Mouse (Mus musculus) midbrain, embryonic 10.5 days (tissue): ENCODE measurements around the gene Tor1aip2. TPM values are rescaled to one million over a fixed set of nuclear protein-coding genes. Genes with fewer than 3 reads are reported as not detected.
A peak's percentile ranks its signal among the peaks of the same experiment; 100 is the strongest.
"Not testable (repeated sequence)": the region's sequence is repeated elsewhere in the genome, so short reads cannot be mapped to it uniquely, and the experiment has no call there.

Experiments
- DNase-seq: peaks from one replicate; pipeline ENCODE4 v3.0.0-alpha.2; 2017; ENCODE audit warnings: low spot score
- H3K27ac ChIP-seq: fragments of 300-500 bp; sonication (generic); replicated peaks from 2 replicates; pipeline ENCODE4 v1.5.1; 2016; ENCODE audit warnings: mild to moderate bottlenecking
- H3K27me3 ChIP-seq: fragments of 300-500 bp; sonication (generic); 2 replicates; pipeline ENCODE4 v1.6.1; 2016; ENCODE audit warnings: low read depth, mild to moderate bottlenecking; ENCODE audit not compliant: poor library complexity, severe bottlenecking
- H3K36me3 ChIP-seq: fragments of 300-500 bp; sonication (generic); 2 replicates; pipeline ENCODE4 v1.6.1; 2016; ENCODE audit warnings: mild to moderate bottlenecking, moderate library complexity
- H3K4me1 ChIP-seq: fragments of 300-500 bp; sonication (generic); 2 replicates; pipeline ENCODE4 v1.6.1; 2016
- H3K4me3 ChIP-seq: fragments of 300-500 bp; sonication (generic); 2 replicates; pipeline ENCODE4 v1.5.1; 2016; ENCODE audit warnings: mild to moderate bottlenecking, moderate library complexity
- H3K9me3 ChIP-seq: fragments of 300-500 bp; sonication (generic); replicated peaks from 2 replicates; pipeline ENCODE4 v1.6.1; 2016; ENCODE audit warnings: mild to moderate bottlenecking
- WGBS: fragments of 180-500 bp; shearing (Covaris S2); methylation state at CpG from one replicate; pipeline ENCODE4 v1.1.7; 2016; 5-methylcytosine and 5-hydroxymethylcytosine counted together
- polyA plus RNA-seq: library from polyadenylated mRNA; unstranded; fragments of >200 nt; fragmentation: Nextera tagmentation; extraction: Ambion mirVana; gene quantifications from 2 replicates; pipeline ENCODE4 v1.2.1, GENCODE M21; 2016

Gene Tor1aip2
- polyA plus RNA-seq, 1 experiment from 2014 or later = 107 TPM

GRCm38 (mm10) chr1:156024831-156025503 is 10.2 kb upstream of the Tor1aip2 start:
- no peaks in the 10 kb centered on the region for H3K27me3 ChIP-seq
- H3K4me1 ChIP-seq = no peaks in the 10 kb centered on the region
- WGBS = 86% methylated on average over 8 of the region's 8 CpGs
- no peak overlapping the region for H3K27ac ChIP-seq
- no peak for DNase-seq
- H3K4me3 ChIP-seq = no peak overlapping the region
- no peaks in the 10 kb centered on the region for H3K9me3 ChIP-seq
- H3K36me3 ChIP-seq = peaks cover 87% of the 10 kb centered on the region

GRCm38 (mm10) chr1:156027849-156028248 is 7.4 kb upstream of the Tor1aip2 start:
- no peak for DNase-seq
- no peaks in the 10 kb centered on the region for H3K9me3 ChIP-seq
- 91% methylated on average over 3 of the region's 3 CpGs for WGBS
- H3K4me3 ChIP-seq = no peak overlapping the region
- no peaks in the 10 kb centered on the region for H3K27me3 ChIP-seq
- no peaks in the 10 kb centered on the region for H3K4me1 ChIP-seq
- H3K27ac ChIP-seq = no peak overlapping the region
- peaks cover 87% of the 10 kb centered on the region for H3K36me3 ChIP-seq

DNA sequence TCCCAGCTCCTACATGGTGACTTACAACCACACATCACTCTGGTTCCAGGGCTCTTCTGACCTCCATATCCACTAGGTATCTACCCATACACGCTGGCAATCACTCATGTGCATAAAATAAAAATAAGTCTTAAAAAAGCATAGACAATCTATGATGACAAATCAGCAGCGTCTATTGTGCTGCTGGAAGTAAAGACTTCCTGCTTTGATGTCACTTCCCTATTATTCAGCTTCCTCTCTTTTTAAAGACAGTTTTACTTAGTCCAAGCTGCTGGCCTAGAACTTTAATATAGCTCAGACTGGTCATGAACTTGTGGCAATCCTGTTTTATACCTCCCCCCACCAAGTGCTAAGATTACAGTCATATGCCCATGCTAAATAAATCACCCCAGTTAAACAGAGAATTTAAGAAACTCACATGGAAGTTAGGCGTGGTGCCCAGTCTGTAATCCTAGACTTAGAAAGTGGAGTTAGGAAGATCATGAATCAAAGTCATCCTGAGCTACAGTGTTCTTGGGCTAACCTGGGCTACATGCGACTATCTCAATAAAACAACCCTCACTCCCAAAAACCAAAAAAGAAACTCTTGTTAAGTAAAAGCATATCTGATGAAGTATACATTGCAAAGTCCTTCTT is 6.7 kb upstream of the Tor1aip2 start:
- Histone ChIP-seq H3K27ac (no peak overlapping the region), H3K4me1 (no peaks in the 10 kb centered on the region), H3K27me3 (no peaks in the 10 kb centered on the region), H3K9me3 (no peaks in the 10 kb centered on the region), H3K36me3 (peaks cover 89% of the 10 kb centered on the region), H3K4me3 (no peak overlapping the region)
- 93% methylated on average over 4 of the region's 4 CpGs for WGBS
- DNase-seq = no peak

DNA sequence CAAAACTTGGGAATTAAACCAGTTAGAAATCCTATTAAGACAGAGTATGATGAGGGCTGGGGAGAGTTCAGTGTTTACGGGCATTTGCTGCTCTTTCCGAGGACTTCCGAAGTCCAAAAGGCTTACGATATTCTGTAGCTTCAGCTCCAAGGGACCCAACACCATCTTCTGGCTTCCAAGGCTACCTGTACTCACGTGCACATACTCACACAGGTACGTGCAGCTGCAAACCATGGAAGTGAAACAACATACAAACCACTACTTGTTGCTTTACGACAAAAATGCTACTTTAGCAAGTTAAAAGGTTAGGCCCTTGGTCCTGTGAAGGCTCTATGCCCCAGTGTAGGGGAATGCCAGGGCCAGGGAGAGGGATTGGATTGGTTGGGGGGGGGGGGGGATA is 1.3 kb upstream of the Tor1aip2 start:
- Histone ChIP-seq H3K27me3 (no peaks in the 10 kb centered on the region), H3K36me3 (peaks cover 52% of the 10 kb centered on the region), H3K27ac (no peak overlapping the region), H3K4me3 (peak overlapping the region; percentile 59; the same call in 1 of the 2 replicates), H3K9me3 (no peaks in the 10 kb centered on the region), H3K4me1 (peaks cover 23% of the 10 kb centered on the region)
- WGBS = 95% methylated on average over 7 of the region's 7 CpGs
- no peak for DNase-seq

GRCm38 (mm10) chr1:156034661-156035060 is 542 bp upstream of the Tor1aip2 start:
- no peak for DNase-seq
- H3K4me1 ChIP-seq = peaks cover 23% of the 10 kb centered on the region
- H3K4me3 ChIP-seq = peak overlapping the region; percentile 59
- peak overlapping the region; percentile 98 for H3K27ac ChIP-seq
- no peaks in the 10 kb centered on the region for H3K27me3 ChIP-seq
- 57% methylated on average over 1 of the region's 1 CpGs for WGBS
- peaks cover 44% of the 10 kb centered on the region for H3K36me3 ChIP-seq
- H3K9me3 ChIP-seq = no peaks in the 10 kb centered on the region

- Histone ChIP-seq H3K27ac (peak within 1 kb of the TSS; percentile 98), H3K27me3 (no peaks in the 10 kb centered on the region), H3K4me3 (peak within 1 kb of the TSS; percentile 59), H3K36me3 (peaks cover 29% of the 10 kb centered on the region), H3K4me1 (peaks cover 27% of the 10 kb centered on the region), H3K9me3 (no peaks in the 10 kb centered on the region)
- 0% methylated on average over 59 of the region's 59 CpGs for WGBS
- peak; percentile 97 for DNase-seq
These were observed 931 bp downstream of the Tor1aip2 start, which contains the start of gene Tor1aip1 for GRCm38 (mm10) chr1:156035930-156036737. Gene Tor1aip1 (minus strand): TSS chr1:156036480.

DNA sequence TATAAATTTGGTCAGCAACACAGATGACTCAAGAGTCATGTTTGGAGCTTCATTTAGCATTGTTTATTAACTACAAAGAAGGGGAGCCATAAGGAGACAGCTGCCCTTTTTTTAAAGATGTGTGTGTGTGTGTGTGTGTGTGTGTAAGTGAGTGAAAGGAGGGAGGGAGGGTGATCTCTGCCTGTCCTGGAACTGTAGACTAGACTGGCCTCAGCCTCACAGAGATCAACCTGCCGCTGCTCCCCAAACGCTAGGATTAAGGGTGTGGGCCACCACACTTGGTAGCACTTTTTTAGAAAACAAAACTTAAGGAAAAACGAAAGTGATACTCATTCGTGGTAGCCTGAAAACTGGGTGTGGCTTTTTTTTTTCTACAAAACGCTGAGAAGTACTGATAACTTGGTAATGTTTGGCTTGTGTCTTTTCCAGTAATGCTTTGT is 2.0 kb downstream of the Tor1aip2 start:
- peaks cover 35% of the 10 kb centered on the region for H3K4me1 ChIP-seq
- H3K27ac ChIP-seq = peak overlapping the region; percentile 63; the same call in 1 of the 2 replicates
- H3K27me3 ChIP-seq = no peaks in the 10 kb centered on the region
- H3K4me3 ChIP-seq = peak overlapping the region; percentile 59
- H3K36me3 ChIP-seq = peaks cover 21% of the 10 kb centered on the region
- 70% methylated on average over 5 of the region's 5 CpGs for WGBS
- no peak for DNase-seq
- no peaks in the 10 kb centered on the region for H3K9me3 ChIP-seq

GRCm38 (mm10) chr1:156039989-156040388 is 4.8 kb downstream of the Tor1aip2 start:
- Histone ChIP-seq H3K4me1 (peaks cover 35% of the 10 kb centered on the region), H3K36me3 (peaks cover 21% of the 10 kb centered on the region)
- H3K27ac ChIP-seq, H3K9me3 ChIP-seq, H3K4me3 ChIP-seq, DNase-seq, H3K27me3 ChIP-seq: not testable (repeated sequence)
- WGBS = 67% methylated on average over 7 of the region's 7 CpGs

DNA sequence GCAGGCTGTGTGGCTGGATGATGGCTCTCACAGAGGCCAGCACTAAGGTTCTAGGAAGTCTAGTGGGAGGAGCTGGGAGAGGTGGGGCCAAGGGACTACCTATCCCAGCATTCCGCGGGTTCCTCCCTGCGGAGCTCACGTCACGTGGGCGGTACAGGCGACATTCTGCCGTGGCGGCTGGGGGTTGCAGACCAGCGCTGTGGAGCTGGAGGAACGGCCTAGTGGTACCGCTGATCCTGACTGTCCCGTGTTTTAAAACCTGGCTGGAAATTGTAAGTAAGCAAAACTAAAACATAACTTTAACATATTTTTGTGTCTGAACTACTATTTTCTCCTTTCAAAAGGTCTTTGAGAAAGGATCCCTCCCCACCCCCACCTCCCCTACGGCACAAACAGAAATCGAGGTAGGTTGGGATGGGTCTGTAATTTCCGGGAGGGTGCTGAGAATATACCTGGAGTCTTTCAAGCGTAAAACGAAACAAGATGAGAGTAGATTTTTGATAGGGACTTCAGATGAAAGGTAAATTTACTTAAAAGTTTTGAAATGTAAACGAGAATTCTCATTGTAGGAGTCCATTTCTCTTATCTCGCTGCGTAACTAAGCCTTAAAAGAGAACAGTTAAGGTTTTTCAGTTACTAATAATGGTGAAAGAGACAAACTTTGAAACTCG is 5.7 kb downstream of the Tor1aip2 start:
- H3K27ac ChIP-seq = peak overlapping the region; percentile 85
- 2% methylated on average over 22 of the region's 22 CpGs for WGBS
- H3K9me3 ChIP-seq = no peaks in the 10 kb centered on the region

GRCm38 (mm10) chr1:156041451-156042241 is 6.4 kb downstream of the Tor1aip2 start:
- Histone ChIP-seq H3K27me3 (no peaks in the 10 kb centered on the region), H3K4me1 (peaks cover 32% of the 10 kb centered on the region), H3K9me3 (no peaks in the 10 kb centered on the region), H3K27ac (no peak overlapping the region), H3K4me3 (peak overlapping the region; percentile 68), H3K36me3 (peaks cover 38% of the 10 kb centered on the region)
- DNase-seq = no peak
- WGBS = 54% methylated on average over 7 of the region's 7 CpGs

More for the DNA sequence above, 5.7 kb downstream of the Tor1aip2 start:
- Histone ChIP-seq H3K4me1 (peaks cover 35% of the 10 kb centered on the region), H3K27me3 (no peaks in the 10 kb centered on the region), H3K4me3 (peak overlapping the region; percentile 68), H3K36me3 (peaks cover 30% of the 10 kb centered on the region)
- DNase-seq = peak; percentile 90

DNA sequence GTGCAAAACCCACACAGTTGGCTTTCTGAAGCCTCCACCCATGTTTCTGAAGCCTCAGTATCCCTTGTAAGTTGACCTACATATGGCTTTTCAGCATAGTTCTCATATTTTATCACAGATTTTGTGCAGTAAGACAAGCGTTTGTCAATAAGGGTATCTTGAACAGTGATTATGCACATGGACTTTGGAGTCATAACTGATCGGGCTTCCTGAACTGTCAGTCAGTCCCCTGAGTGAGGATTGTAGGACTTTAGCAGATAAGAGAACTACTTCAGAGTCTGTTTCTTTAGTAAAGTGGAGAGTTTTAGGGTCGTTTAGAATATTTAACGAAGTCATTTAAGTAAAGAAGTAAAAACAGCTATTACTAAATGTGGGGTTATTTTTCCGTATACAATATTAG is 7.3 kb downstream of the Tor1aip2 start:
- no peak for DNase-seq
- H3K27me3 ChIP-seq = no peaks in the 10 kb centered on the region
- WGBS = 92% methylated on average over 5 of the region's 5 CpGs
- peaks cover 24% of the 10 kb centered on the region for H3K4me1 ChIP-seq
- H3K27ac ChIP-seq = no peak overlapping the region
- peaks cover 46% of the 10 kb centered on the region for H3K36me3 ChIP-seq
- H3K4me3 ChIP-seq = peak overlapping the region; percentile 68
- H3K9me3 ChIP-seq = no peaks in the 10 kb centered on the region

- Histone ChIP-seq H3K4me1 (peaks cover 24% of the 10 kb centered on the region), H3K9me3 (no peaks in the 10 kb centered on the region), H3K36me3 (peaks cover 52% of the 10 kb centered on the region), H3K27ac (no peak overlapping the region), H3K27me3 (no peaks in the 10 kb centered on the region), H3K4me3 (no peak overlapping the region)
- WGBS = 38% methylated on average over 4 of the region's 4 CpGs
- peak; percentile 37 for DNase-seq
These were observed 7.8 kb downstream of the Tor1aip2 start for GRCm38 (mm10) chr1:156043027-156043426.
